Mouse (Mus musculus) liver, postnatal 0 days (tissue): ENCODE data around the gene Cckbr. TPM values are rescaled to one million over a fixed set of nuclear protein-coding genes. Genes with fewer than 3 reads are reported as not detected.
"Not testable (repeated sequence)": the region's sequence is repeated elsewhere in the genome, so short reads cannot be mapped to it uniquely, and the experiment has no call there.

ENCODE experiments used
- ATAC-seq: fragments of 200-750 bp; cut with Nextera tagmentation; 2 replicates; pipeline ENCODE4 v1.8.0; 2017; ENCODE audit warnings: mild to moderate bottlenecking, moderate library complexity
- DNase-seq: peaks from one replicate; pipeline ENCODE4 v3.0.0-alpha.2; 2016
- H3K27ac ChIP-seq: fragments of 300-500 bp; sonication (generic); 2 replicates; pipeline ENCODE4 v1.5.1; 2014; ENCODE audit warnings: antibody characterized with exemption, moderate library complexity, mild to moderate bottlenecking, low read depth
- H3K27me3 ChIP-seq: fragments of 300-500 bp; sonication (generic); 2 replicates; pipeline ENCODE4 v1.6.1; 2014; ENCODE audit warnings: low read length, control low read depth, mixed read lengths; ENCODE audit not compliant: insufficient read depth
- H3K36me3 ChIP-seq: fragments of 300-500 bp; sonication (generic); replicated peaks from 2 replicates; pipeline ENCODE4 v1.6.1; 2014; ENCODE audit warnings: mild to moderate bottlenecking, control low read depth, low read length, moderate library complexity, mixed read lengths; ENCODE audit not compliant: insufficient read depth
- H3K4me1 ChIP-seq: fragments of 300-500 bp; sonication (generic); 2 replicates; pipeline ENCODE4 v1.6.1; 2014; ENCODE audit warnings: antibody characterized with exemption, mild to moderate bottlenecking, control low read depth; ENCODE audit not compliant: insufficient read depth
- H3K4me2 ChIP-seq: fragments of 300-500 bp; sonication (generic); 2 replicates; pipeline ENCODE4 v1.6.1; 2014; ENCODE audit warnings: low read depth, mild to moderate bottlenecking, low read length, moderate library complexity, mixed read lengths
- H3K4me3 ChIP-seq: fragments of 300-500 bp; sonication (generic); 2 replicates; pipeline ENCODE4 v1.5.1; 2014; ENCODE audit warnings: low read depth, low read length
- H3K9ac ChIP-seq: fragments of 300-500 bp; sonication (generic); replicated peaks from 2 replicates; pipeline ENCODE4 v1.6.1; 2014; ENCODE audit warnings: mild to moderate bottlenecking, moderate library complexity
- H3K9me3 ChIP-seq: fragments of 300-500 bp; sonication (generic); 2 replicates; pipeline ENCODE4 v1.6.1; 2016; ENCODE audit warnings: mild to moderate bottlenecking, control low read depth, low read length, mixed read lengths
- CTCF ChIP-seq: sonication (generic); IDR thresholded peaks from 2 replicates; pipeline ENCODE4 v1.5.1; 2016; ENCODE audit warnings: antibody characterized with exemption, low read depth
- EP300 ChIP-seq: IDR thresholded peaks from 2 replicates; pipeline ENCODE4 v1.6.1; 2016; ENCODE audit warnings: antibody characterized with exemption, low read depth, mild to moderate bottlenecking
- WGBS: fragments of 180-500 bp; shearing (Covaris S2); extraction: QIAGEN DNeasy Blood & Tissue Kit; methylation state at CpG from one replicate; pipeline ENCODE4 v1.1.7; 2014; ENCODE audit not compliant: insufficient replicate concordance; 5-methylcytosine and 5-hydroxymethylcytosine counted together
- polyA plus RNA-seq: library from polyadenylated mRNA; unstranded; fragments of >200 nt; fragmentation: Nextera tagmentation; extraction: Ambion mirVana; gene quantifications from 2 replicates; pipeline ENCODE4 v1.2.1, GENCODE M21; 2015

Cckbr gene
- polyA plus RNA-seq, 1 experiment from 2014 or later = not detected

DNA sequence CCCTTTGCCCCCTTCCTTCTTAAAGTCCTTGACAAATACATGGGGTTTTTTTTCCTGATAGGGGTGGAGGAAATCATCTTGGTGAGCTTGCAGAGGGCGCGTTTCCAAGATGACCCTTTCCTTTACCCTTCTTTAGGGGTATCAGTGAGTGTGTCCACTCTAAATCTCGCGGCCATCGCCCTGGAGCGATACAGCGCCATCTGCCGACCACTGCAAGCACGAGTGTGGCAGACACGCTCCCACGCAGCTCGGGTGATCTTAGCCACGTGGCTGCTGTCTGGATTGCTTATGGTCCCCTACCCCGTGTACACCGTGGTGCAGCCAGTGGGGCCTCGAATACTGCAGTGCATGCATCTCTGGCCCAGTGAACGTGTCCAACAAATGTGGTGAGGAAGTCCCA lies 8.3 kb downstream of the Cckbr start:
- Histone ChIP-seq H3K4me3 (no peak overlapping the region), H3K27ac (no peak overlapping the region), H3K36me3 (no peaks in the 10 kb centered on the region), H3K9me3 (no peaks in the 10 kb centered on the region), H3K4me1 (no peaks in the 10 kb centered on the region), H3K4me2 (no peak overlapping the region), H3K9ac (no peak overlapping the region), H3K27me3 (no peaks in the 10 kb centered on the region)
- no peak for ATAC-seq
- TF ChIP-seq CTCF (no peak), EP300 (no peak)
- 76% methylated on average over 17 of the region's 17 CpGs for WGBS
- no peak for DNase-seq

DNA sequence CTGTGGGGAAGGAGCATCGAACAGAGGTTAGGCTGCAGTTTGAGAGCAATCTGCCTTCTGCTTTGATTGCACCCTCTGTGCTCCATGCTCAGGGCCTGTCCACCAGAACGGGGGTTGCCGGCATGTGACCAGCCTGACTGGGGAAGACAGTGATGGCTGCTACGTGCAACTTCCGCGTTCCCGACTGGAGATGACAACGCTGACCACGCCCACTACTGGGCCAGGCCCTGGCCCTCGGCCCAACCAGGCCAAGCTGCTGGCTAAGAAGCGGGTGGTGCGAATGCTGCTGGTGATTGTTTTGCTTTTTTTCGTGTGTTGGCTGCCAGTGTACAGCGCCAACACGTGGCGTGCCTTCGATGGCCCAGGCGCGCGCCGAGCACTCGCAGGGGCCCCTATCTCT lies 9.3 kb downstream of the Cckbr start:
- Histone ChIP-seq H3K4me2 (no peak overlapping the region), H3K27me3 (no peaks in the 10 kb centered on the region), H3K9me3 (no peaks in the 10 kb centered on the region), H3K27ac (no peak overlapping the region), H3K4me1 (no peaks in the 10 kb centered on the region), H3K4me3 (no peak overlapping the region), H3K36me3 (no peaks in the 10 kb centered on the region), H3K9ac (no peak overlapping the region)
- 77% methylated on average over 22 of the region's 22 CpGs for WGBS
- ATAC-seq (no peak), DNase-seq (no peak)
- no peak for TF ChIP-seq CTCF

- no peak for DNase-seq
- no peaks in the 10 kb centered on the region for H3K27me3 ChIP-seq
- H3K4me2 ChIP-seq = no peak overlapping the region
- no peaks in the 10 kb centered on the region for H3K9me3 ChIP-seq
- H3K36me3 ChIP-seq = no peaks in the 10 kb centered on the region
- TF ChIP-seq CTCF = no peak
- TF ChIP-seq EP300 = no peak
- H3K4me1 ChIP-seq = no peaks in the 10 kb centered on the region
- H3K27ac ChIP-seq = no peak overlapping the region
- 70% methylated on average over 7 of the region's 7 CpGs for WGBS
- no peak overlapping the region for H3K4me3 ChIP-seq
- ATAC-seq = no peak
- H3K9ac ChIP-seq = no peak overlapping the region
Measured at GRCm38 (mm10) chr7:105437979-105438772, 12.6 kb downstream of the Cckbr start.

DNA sequence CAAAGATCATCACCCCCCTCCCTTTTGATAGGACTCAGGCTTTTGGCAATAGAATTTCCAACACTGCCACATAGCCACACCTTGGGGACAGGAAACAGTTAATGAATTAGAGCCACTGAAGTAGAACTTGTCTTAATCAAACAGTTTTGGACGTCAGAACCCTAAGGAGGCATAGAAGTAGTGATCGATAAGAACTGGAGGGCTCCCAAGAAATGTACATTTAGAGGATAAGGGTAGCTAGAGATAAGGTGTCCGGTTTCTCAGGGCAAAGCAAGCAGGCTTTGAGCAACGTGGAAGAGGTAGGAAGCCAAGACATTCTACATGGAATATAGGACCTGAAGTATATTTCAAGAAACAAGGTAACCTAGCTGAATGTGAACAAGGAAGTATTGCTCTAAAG lies 15.9 kb downstream of the Cckbr start:
- H3K36me3 ChIP-seq = no peaks in the 10 kb centered on the region
- H3K27ac ChIP-seq = no peak overlapping the region
- WGBS = 49% methylated on average over 4 of the region's 4 CpGs
- no peak overlapping the region for H3K4me2 ChIP-seq
- no peaks in the 10 kb centered on the region for H3K27me3 ChIP-seq
- ATAC-seq (no peak), DNase-seq (no peak)
- H3K4me1 ChIP-seq = no peaks in the 10 kb centered on the region
- H3K9me3 ChIP-seq = no peaks in the 10 kb centered on the region
- H3K9ac ChIP-seq = no peak overlapping the region
- no peak overlapping the region for H3K4me3 ChIP-seq
- TF ChIP-seq EP300 (no peak), CTCF (no peak)

DNA sequence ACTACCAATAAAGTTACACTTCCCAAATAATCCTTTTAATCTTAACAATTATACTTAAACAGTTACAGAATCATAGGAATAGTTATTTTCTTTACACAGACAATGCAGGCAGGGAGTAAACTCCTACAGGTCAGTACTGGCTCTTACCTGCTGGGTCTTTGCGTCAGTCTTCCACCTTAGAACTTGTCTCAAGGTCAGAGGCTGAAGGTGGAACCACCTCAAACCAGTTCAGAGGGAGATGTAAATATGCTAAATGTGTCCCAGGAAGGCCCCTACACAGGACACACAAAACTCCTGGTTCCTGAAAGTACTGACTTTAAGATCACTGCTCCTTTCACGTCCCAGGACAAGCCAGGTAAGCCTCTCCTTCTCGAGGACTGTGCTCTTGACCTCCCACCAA lies 19.5 kb downstream of the Cckbr start:
- DNase-seq = no peak
- H3K9me3 ChIP-seq = no peaks in the 10 kb centered on the region
- H3K27me3 ChIP-seq = no peaks in the 10 kb centered on the region
- H3K9ac ChIP-seq = no peak overlapping the region
- no peak overlapping the region for H3K27ac ChIP-seq
- H3K36me3 ChIP-seq = no peaks in the 10 kb centered on the region
- TF ChIP-seq EP300 (no peak), CTCF (no peak)
- no peak overlapping the region for H3K4me2 ChIP-seq
- ATAC-seq = no peak
- WGBS = 59% methylated on average over 3 of the region's 3 CpGs
- H3K4me3 ChIP-seq = no peak overlapping the region
- no peaks in the 10 kb centered on the region for H3K4me1 ChIP-seq

DNA sequence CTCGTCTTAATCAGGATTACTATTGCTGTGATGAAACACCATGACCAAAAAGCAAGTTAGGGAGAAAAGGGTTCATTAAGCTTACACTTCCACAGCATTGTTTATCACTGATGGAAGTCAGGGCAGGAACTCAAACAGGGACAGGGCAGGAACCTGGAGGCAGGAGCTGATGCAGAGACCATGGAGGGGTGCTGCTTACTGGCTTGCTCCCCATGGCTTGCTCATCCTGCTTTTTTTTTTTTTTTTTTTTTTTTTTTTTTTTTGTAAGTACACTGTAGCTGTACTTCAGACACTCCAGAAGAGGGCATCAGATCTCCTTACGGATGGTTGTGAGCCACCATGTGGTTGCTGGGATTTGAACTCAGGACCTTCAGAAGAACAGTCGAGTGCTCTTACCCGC lies 27.8 kb downstream of the Cckbr start:
- not testable (repeated sequence) for H3K27ac ChIP-seq, H3K4me1 ChIP-seq, H3K9ac ChIP-seq, H3K36me3 ChIP-seq, H3K4me2 ChIP-seq, ATAC-seq, H3K4me3 ChIP-seq, H3K9me3 ChIP-seq, DNase-seq, H3K27me3 ChIP-seq
- 85% methylated on average over 4 of the region's 4 CpGs for WGBS

DNA sequence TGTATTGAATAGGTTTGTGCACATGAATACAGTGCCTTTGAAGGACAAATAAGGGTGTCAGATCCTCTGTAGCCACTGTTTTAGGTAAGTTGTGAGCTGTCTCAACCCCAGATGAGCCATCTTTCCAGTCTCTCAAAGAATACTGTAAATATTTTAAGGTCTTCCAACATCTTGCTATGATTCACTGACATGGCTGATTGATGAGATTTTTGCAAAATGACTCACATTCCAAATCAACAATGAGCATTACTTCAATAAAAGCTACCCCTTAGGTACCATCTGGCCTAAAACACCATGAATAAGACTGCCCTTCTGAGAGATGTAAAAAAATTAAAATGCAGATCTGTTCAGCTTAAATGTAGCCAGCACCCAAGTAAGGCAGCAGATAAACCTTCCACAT lies 33.0 kb downstream of the Cckbr start:
- Histone ChIP-seq H3K4me3 (no peak overlapping the region), H3K4me1 (no peaks in the 10 kb centered on the region), H3K36me3 (no peaks in the 10 kb centered on the region), H3K9me3 (no peaks in the 10 kb centered on the region), H3K27ac (no peak overlapping the region), H3K4me2 (no peak overlapping the region), H3K27me3 (no peaks in the 10 kb centered on the region), H3K9ac (no peak overlapping the region)
- no peak for TF ChIP-seq CTCF
- no peak for TF ChIP-seq EP300
- DNase-seq = no peak
- ATAC-seq = no peak

- not testable (repeated sequence) for DNase-seq, ATAC-seq, H3K9ac ChIP-seq, H3K27ac ChIP-seq, H3K4me1 ChIP-seq, H3K9me3 ChIP-seq, H3K4me3 ChIP-seq, H3K27me3 ChIP-seq, H3K36me3 ChIP-seq, H3K4me2 ChIP-seq
- WGBS = 74% methylated on average over 5 of the region's 5 CpGs
Measured at GRCm38 (mm10) chr7:105465505-105465904, 40.0 kb downstream of the Cckbr start.
